ENCODE assay signal across 19 mouse cellular contexts in genomic region chr1:191202208-191202952, GRCm38 (mm10). TPM values are rescaled to one million over a fixed set of nuclear protein-coding genes. Genes with fewer than 3 reads are reported as not detected.
A peak's percentile ranks its signal among the peaks of the same experiment; 100 is the strongest.
DNase-seq lines count a peak whose midpoint lies in the region; ATAC-seq and TF ChIP-seq lines count a peak whose summit lies in the region.
"Had no signal": no experiment of that assay in that cellular context is flagged by ENCODE, and none has a peak within 500 bp of the region (broad histone marks: within the 10 kb centered on the region; RNA-seq: fewer than 3 reads in every experiment).

No protein-coding gene starts in this region.

- H3K27ac ChIP-seq in kidney, adult 2 months (ENCODE audit: insufficient read depth, low read depth, low read length), result no peak overlapping the region
- H3K27ac ChIP-seq in midbrain, embryonic 11.5 days (ENCODE audit: low read depth, low read length), result no peak overlapping the region
- no peak overlapping the region for H3K27ac ChIP-seq in midbrain, embryonic 13.5 days
- no peak overlapping the region for H3K27ac ChIP-seq in stomach, postnatal 0 days (replicated peaks)
- H3K27ac ChIP-seq: embryonic facial prominence, embryonic 15.5 days; hindbrain, embryonic 10.5 days; limb, embryonic 13.5 days; midbrain, embryonic 15.5 days; neural tube, embryonic 12.5 days had no signal

- TF ChIP-seq CTCF in kidney, adult 2 months (conservative IDR thresholded peaks at IDR 0.05; ENCODE audit: insufficient read depth, insufficient read length, low read depth, low read length), result 0 out of 2 replicates have a peak, but pooled peaks have one; percentile 19
- TF ChIP-seq CTCF in Patski (IDR thresholded peaks at IDR 0.05), result peak; percentile 26
- peak; percentile 39 for TF ChIP-seq CTCF in stomach, postnatal 0 days (IDR thresholded peaks at IDR 0.05; ENCODE audit: low read depth)

- no peak overlapping the region for H3K4me2 ChIP-seq in midbrain, embryonic 11.5 days
- no peak overlapping the region for H3K4me2 ChIP-seq in midbrain, embryonic 13.5 days (replicated peaks)
- no peak overlapping the region for H3K4me2 ChIP-seq in stomach, postnatal 0 days (replicated peaks; ENCODE audit: low read depth)
- H3K4me2 ChIP-seq: embryonic facial prominence, embryonic 15.5 days; heart, embryonic 12.5 days; limb, embryonic 13.5 days; midbrain, embryonic 15.5 days; neural tube, embryonic 12.5 days had no signal

- H3K9me3 ChIP-seq in midbrain, embryonic 11.5 days (ENCODE audit: control insufficient read depth, low read length), result no peaks in the 10 kb centered on the region
- no peaks in the 10 kb centered on the region for H3K9me3 ChIP-seq in midbrain, embryonic 13.5 days
- H3K9me3 ChIP-seq in stomach, postnatal 0 days (ENCODE audit: control insufficient read depth, low read length), result no peaks in the 10 kb centered on the region
- H3K9me3 ChIP-seq: embryonic facial prominence, embryonic 15.5 days; limb, embryonic 13.5 days; midbrain, embryonic 15.5 days; neural tube, embryonic 12.5 days had no signal

- no peaks in the 10 kb centered on the region for H3K36me3 ChIP-seq in kidney, adult 2 months (ENCODE audit: control insufficient read depth, insufficient read depth, low read length)
- no peaks in the 10 kb centered on the region for H3K36me3 ChIP-seq in midbrain, embryonic 11.5 days (ENCODE audit: control insufficient read depth, insufficient read depth, low read length)
- H3K36me3 ChIP-seq in midbrain, embryonic 13.5 days, result no peaks in the 10 kb centered on the region
- no peaks in the 10 kb centered on the region for H3K36me3 ChIP-seq in stomach, postnatal 0 days (ENCODE audit: control insufficient read depth, insufficient read depth, low read length)
- H3K36me3 ChIP-seq: embryonic facial prominence, embryonic 15.5 days; heart, embryonic 12.5 days; hindbrain, embryonic 10.5 days; limb, embryonic 13.5 days; midbrain, embryonic 15.5 days; neural tube, embryonic 12.5 days had no signal

- TF ChIP-seq POLR2A in kidney, adult 2 months (IDR thresholded peaks at IDR 0.05; ENCODE audit: low read depth, low read length), result no peak

- DNase-seq in kidney, adult 2 months, result no peak
- DNase-seq in kidney, postnatal 14 days, result no peak
- peak; percentile 69 for DNase-seq in midbrain, embryonic 11.5 days (ENCODE audit: low spot score, missing footprints)
- DNase-seq in Patski (ENCODE audit: low read depth, low spot score), result no peak
- DNase-seq in stomach, postnatal 0 days (ENCODE audit: low spot score), result no peak
- DNase-seq in right cerebral cortex, postnatal 4 days, result no peak
- DNase-seq: cerebellum, adult 18-20 months; gastrocnemius, postnatal 10 days; kidney, postnatal 36 days had no signal

- H3K4me1 ChIP-seq in kidney, adult 2 months (ENCODE audit: control insufficient read depth, insufficient read depth, low read length), result no peaks in the 10 kb centered on the region
- H3K4me1 ChIP-seq in midbrain, embryonic 11.5 days (ENCODE audit: control insufficient read depth, insufficient read depth, low read length), result no peaks in the 10 kb centered on the region
- no peaks in the 10 kb centered on the region for H3K4me1 ChIP-seq in midbrain, embryonic 13.5 days (replicated peaks)
- no peaks in the 10 kb centered on the region for H3K4me1 ChIP-seq in stomach, postnatal 0 days (replicated peaks; ENCODE audit: control insufficient read depth, insufficient read depth)
- H3K4me1 ChIP-seq: embryonic facial prominence, embryonic 15.5 days; heart, embryonic 12.5 days; hindbrain, embryonic 10.5 days; limb, embryonic 13.5 days; midbrain, embryonic 15.5 days; neural tube, embryonic 12.5 days had no signal

- in situ Hi-C loops in Patski (cut with MboI; ENCODE audit: low pct_unique_long_range_greater_than_20kb), result no loop called here

- H3K9ac ChIP-seq in midbrain, embryonic 11.5 days (ENCODE audit: low read length), result no peak overlapping the region
- H3K9ac ChIP-seq in midbrain, embryonic 13.5 days (replicated peaks), result no peak overlapping the region
- no peak overlapping the region for H3K9ac ChIP-seq in stomach, postnatal 0 days (ENCODE audit: low read length)
- H3K9ac ChIP-seq: embryonic facial prominence, embryonic 15.5 days; heart, embryonic 12.5 days; limb, embryonic 13.5 days; midbrain, embryonic 15.5 days; neural tube, embryonic 12.5 days had no signal

- POLR2A ChIA-PET in Patski (lab: Charles Lee), result no interaction called here

- WGBS in kidney, adult 2 months, result 85% methylated on average over 11 of the region's 11 CpGs
- 87% methylated on average over 11 of the region's 11 CpGs for WGBS in midbrain, embryonic 11.5 days
- WGBS in midbrain, embryonic 13.5 days, result 89% methylated on average over 11 of the region's 11 CpGs
- WGBS in stomach, postnatal 0 days, result 80% methylated on average over 11 of the region's 11 CpGs

- CTCF ChIA-PET in Patski (lab: Charles Lee), result interaction anchor here (1.2 to 1.7 kb wide), 3 partner anchors 13 to 21 kb away, joined by 3 to 4 read pairs (median 3); no protein-coding TSS in a partner anchor

- no peaks in the 10 kb centered on the region for H3K27me3 ChIP-seq in kidney, adult 2 months (replicated peaks; ENCODE audit: control insufficient read depth, insufficient read depth, low read length)
- H3K27me3 ChIP-seq in midbrain, embryonic 11.5 days (ENCODE audit: control insufficient read depth, insufficient read depth, low read length), result no peaks in the 10 kb centered on the region
- H3K27me3 ChIP-seq in midbrain, embryonic 13.5 days, result no peaks in the 10 kb centered on the region
- H3K27me3 ChIP-seq in Patski, result no peaks in the 10 kb centered on the region
- no peaks in the 10 kb centered on the region for H3K27me3 ChIP-seq in stomach, postnatal 0 days (ENCODE audit: control insufficient read depth, insufficient read depth, low read length)
- H3K27me3 ChIP-seq: embryonic facial prominence, embryonic 15.5 days; heart, embryonic 12.5 days; limb, embryonic 13.5 days; midbrain, embryonic 15.5 days; neural tube, embryonic 12.5 days had no signal

- ATAC-seq in midbrain, embryonic 11.5 days (ENCODE audit: low FRiP score), result no peak
- no peak for ATAC-seq in midbrain, embryonic 13.5 days
- ATAC-seq in Patski, result no peak
- no peak for ATAC-seq in stomach, postnatal 0 days (ENCODE audit: low FRiP score, low TSS enrichment)
- ATAC-seq: forebrain, embryonic 16.5 days; inflammation-experienced regulatory T-cells, adult 6 months; midbrain, embryonic 15.5 days had no signal

- no peak overlapping the region for H3K4me3 ChIP-seq in kidney, adult 2 months (ENCODE audit: insufficient read depth, low read depth, low read length)
- no peak overlapping the region for H3K4me3 ChIP-seq in midbrain, embryonic 11.5 days (ENCODE audit: low read depth, low read length)
- no peak overlapping the region for H3K4me3 ChIP-seq in midbrain, embryonic 13.5 days (replicated peaks)
- no peak overlapping the region for H3K4me3 ChIP-seq in stomach, postnatal 0 days (ENCODE audit: low read depth, low read length)
- H3K4me3 ChIP-seq: embryonic facial prominence, embryonic 15.5 days; heart, embryonic 12.5 days; hindbrain, embryonic 10.5 days; limb, embryonic 13.5 days; midbrain, embryonic 15.5 days; neural tube, embryonic 12.5 days had no signal

- no peak for TF ChIP-seq EP300 in stomach, postnatal 0 days (optimal IDR thresholded peaks at IDR 0.05)

RNA-seq across cellular contexts. Expression of gene Atf3, which starts 15.5 kb away (rescaled TPM):
- 1.2 and 1.5 TPM in 2 replicates for polyA plus RNA-seq in kidney, adult 2 months (2012; rRNA removed)
- 3.8 and 4.6 TPM in 2 replicates for polyA plus RNA-seq in midbrain, embryonic 11.5 days (2014; fragmentation: Nextera tagmentation; extraction: Ambion mirVana)
- 0.83 and 1.2 TPM in 2 replicates for polyA plus RNA-seq in midbrain, embryonic 13.5 days (2015; fragmentation: Nextera tagmentation; extraction: Ambion mirVana)
- polyA plus RNA-seq in Patski (2021), result 47.6 TPM
- polyA plus RNA-seq in stomach, postnatal 0 days (2015; fragmentation: Nextera tagmentation; extraction: Ambion mirVana), result 6.5 and 11.1 TPM in 2 replicates
- polyA plus RNA-seq: inflammation-experienced regulatory T-cells, adult 6 months had no signal

RNA-seq across cellular contexts. Expression of gene Fam71a, which starts 37.8 kb away (rescaled TPM):
- polyA plus RNA-seq in kidney, adult 2 months (2012; rRNA removed), result not detected in 2 replicates
- polyA plus RNA-seq in midbrain, embryonic 11.5 days (2014; fragmentation: Nextera tagmentation; extraction: Ambion mirVana), result not detected in 2 replicates
- not detected in 2 replicates for polyA plus RNA-seq in midbrain, embryonic 13.5 days (2015; fragmentation: Nextera tagmentation; extraction: Ambion mirVana)
- 0.08 TPM for polyA plus RNA-seq in Patski (2021)
- polyA plus RNA-seq in stomach, postnatal 0 days (2015; fragmentation: Nextera tagmentation; extraction: Ambion mirVana), result 0.04 TPM in 1 of 2 replicates, not detected in the other
- polyA plus RNA-seq: embryonic facial prominence, embryonic 15.5 days; forebrain, embryonic 16.5 days; heart, embryonic 12.5 days; hindbrain, embryonic 10.5 days; inflammation-experienced regulatory T-cells, adult 6 months; limb, embryonic 13.5 days; midbrain, embryonic 15.5 days; neural tube, embryonic 12.5 days; spleen, adult 2 months had no signal
